Mouse (Mus musculus) forebrain, embryonic 16.5 days (tissue): ENCODE measurements at regions not wholly inside any gene's neighbourhood (a gene's known extent, or its start where the extent isn't known, plus 50 kb on each side); places are given as distances from the start of the nearest gene placed in this dataset.

ENCODE experiments used
- ATAC-seq: fragments of 200-750 bp; cut with Nextera tagmentation; 2 replicates; pipeline ENCODE4 v1.8.0; 2017; ENCODE audit warnings: mild to moderate bottlenecking, moderate library complexity
- H3K27ac ChIP-seq: fragments of 300-500 bp; sonication (generic); 2 replicates; pipeline ENCODE4 v1.5.1; 2014; ENCODE audit warnings: low read length, control low read depth
- H3K27me3 ChIP-seq: fragments of 300-500 bp; sonication (generic); replicated peaks from 2 replicates; pipeline ENCODE4 v1.6.1; 2014; ENCODE audit warnings: low read length; ENCODE audit not compliant: control insufficient read depth, insufficient read depth
- H3K36me3 ChIP-seq: fragments of 300-500 bp; sonication (generic); 2 replicates; pipeline ENCODE4 v1.6.1; 2014; ENCODE audit not compliant: control insufficient read depth, insufficient read depth
- H3K4me1 ChIP-seq: fragments of 300-500 bp; sonication (generic); replicated peaks from 2 replicates; pipeline ENCODE4 v1.6.1; 2014; ENCODE audit warnings: low read length; ENCODE audit not compliant: control insufficient read depth, insufficient read depth
- H3K4me2 ChIP-seq: fragments of 300-500 bp; sonication (generic); 2 replicates; pipeline ENCODE4 v1.6.1; 2014; ENCODE audit warnings: mild to moderate bottlenecking, low read length, control low read depth
- H3K4me3 ChIP-seq: fragments of 300-500 bp; sonication (generic); replicated peaks from 2 replicates; pipeline ENCODE4 v1.5.1; 2014; ENCODE audit warnings: mild to moderate bottlenecking, low read length, control low read depth
- H3K9ac ChIP-seq: fragments of 300-500 bp; sonication (generic); replicated peaks from 2 replicates; pipeline ENCODE4 v1.6.1; 2014; ENCODE audit warnings: low read depth, low read length, control low read depth
- H3K9me3 ChIP-seq: fragments of 300-500 bp; sonication (generic); 2 replicates; pipeline ENCODE4 v1.6.1; 2016; ENCODE audit warnings: low read length; ENCODE audit not compliant: control insufficient read depth
- WGBS: fragments of 180-500 bp; shearing (Covaris S2); extraction: QIAGEN DNeasy Blood & Tissue Kit; methylation state at CpG from one replicate; pipeline ENCODE4 v1.1.7; 2014; 5-methylcytosine and 5-hydroxymethylcytosine counted together

DNA sequence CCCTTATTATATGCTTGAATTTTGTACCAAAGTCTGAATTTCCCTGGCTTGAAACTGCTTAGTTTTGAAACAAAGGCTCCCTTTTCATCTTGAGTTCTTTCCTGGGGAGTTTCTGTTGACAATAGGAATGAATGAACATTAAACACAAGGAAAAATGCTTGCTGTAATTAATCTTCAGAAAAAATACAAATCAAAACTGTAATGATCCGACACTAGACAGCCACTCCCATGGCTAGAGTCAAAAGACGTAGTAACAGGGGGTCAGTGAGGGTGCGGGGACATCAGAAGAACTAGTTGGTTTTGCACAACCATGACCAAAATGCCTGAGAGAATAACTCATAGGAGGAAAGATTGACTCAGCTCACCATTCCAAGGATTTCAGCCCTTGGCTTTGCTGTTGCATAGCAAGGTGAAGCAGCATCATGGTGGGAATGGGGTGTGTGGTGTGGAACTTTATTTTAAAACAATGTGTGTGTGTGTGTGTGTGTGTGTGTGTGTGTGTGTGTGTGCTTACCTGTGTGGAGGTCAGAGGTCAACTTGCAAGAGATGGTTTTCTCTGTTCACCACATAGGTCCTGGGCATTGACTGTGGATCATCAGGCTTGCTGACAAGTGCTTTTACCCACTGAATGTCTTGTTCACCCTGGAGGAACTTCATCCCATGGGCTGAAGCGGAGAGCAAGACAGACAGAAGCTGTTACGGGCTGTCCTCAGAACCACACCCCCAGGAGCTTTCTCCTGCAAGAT lies 63.2 kb upstream of the Agps start:
- Histone ChIP-seq H3K27ac (no peak overlapping the region; the same call in 1 of the 2 replicates), H3K4me2 (no peak overlapping the region), H3K9ac (no peak overlapping the region), H3K27me3 (no peaks in the 10 kb centered on the region), H3K9me3 (no peaks in the 10 kb centered on the region), H3K4me1 (peaks cover 8% of the 10 kb centered on the region), H3K36me3 (no peaks in the 10 kb centered on the region), H3K4me3 (no peak overlapping the region)
- ATAC-seq: no peak; the same call in 1 of the 2 replicates
- WGBS: 47% methylated on average over 5 of the region's 5 CpGs

- WGBS: 35% methylated on average over 7 of the region's 7 CpGs
Measured at GRCm38 (mm10) chr2:75767871-75768558, 63.6 kb upstream of the Nfe2l2 start.

GRCm38 (mm10) chr2:75765403-75765802 lies 61.0 kb upstream of the Nfe2l2 start:
- Histone ChIP-seq H3K4me1 (peaks cover 8% of the 10 kb centered on the region), H3K27me3 (no peaks in the 10 kb centered on the region), H3K4me2 (no peak overlapping the region), H3K4me3 (no peak overlapping the region), H3K27ac (no peak overlapping the region), H3K36me3 (no peaks in the 10 kb centered on the region), H3K9ac (no peak overlapping the region), H3K9me3 (no peaks in the 10 kb centered on the region)
- 87% methylated on average over 4 of the region's 4 CpGs for WGBS
- no peak for ATAC-seq

More at GRCm38 (mm10) chr2:75767871-75768558, 63.6 kb upstream of the Nfe2l2 start:
- Histone ChIP-seq H3K27ac (peak overlapping the region; percentile 42; the same call in 1 of the 2 replicates), H3K27me3 (no peaks in the 10 kb centered on the region), H3K36me3 (no peaks in the 10 kb centered on the region), H3K4me3 (no peak overlapping the region), H3K4me1 (peaks cover 8% of the 10 kb centered on the region), H3K9ac (no peak overlapping the region), H3K4me2 (no peak overlapping the region), H3K9me3 (no peaks in the 10 kb centered on the region)
- peak; percentile 87 for ATAC-seq

DNA sequence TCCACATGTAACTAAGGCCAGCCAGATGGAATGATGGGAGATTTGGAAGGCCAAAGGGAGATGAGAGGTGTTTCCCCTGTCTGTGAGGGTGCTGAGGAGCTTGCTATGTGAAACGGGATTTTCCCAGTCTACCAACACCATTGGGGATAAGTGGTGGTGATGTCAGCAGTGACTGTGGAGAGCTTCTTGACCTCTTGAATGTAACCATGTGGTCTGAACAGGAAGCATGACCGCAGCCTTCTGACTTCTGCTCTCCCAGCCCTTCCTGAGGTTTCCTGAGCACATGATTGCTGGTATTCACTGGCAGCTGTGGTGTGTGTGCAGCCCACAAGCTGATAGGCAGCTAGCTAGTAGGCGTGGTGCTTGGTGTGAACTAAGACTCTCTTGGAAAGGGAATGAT lies 58.8 kb upstream of the Nfe2l2 start:
- H3K27ac ChIP-seq: no peak overlapping the region
- no peak overlapping the region for H3K9ac ChIP-seq
- H3K4me1 ChIP-seq: peaks cover 12% of the 10 kb centered on the region
- no peak overlapping the region for H3K4me3 ChIP-seq
- no peaks in the 10 kb centered on the region for H3K27me3 ChIP-seq
- WGBS: 85% methylated on average over 3 of the region's 3 CpGs
- no peaks in the 10 kb centered on the region for H3K9me3 ChIP-seq
- H3K4me2 ChIP-seq: no peak overlapping the region
- ATAC-seq: no peak
- no peaks in the 10 kb centered on the region for H3K36me3 ChIP-seq

DNA sequence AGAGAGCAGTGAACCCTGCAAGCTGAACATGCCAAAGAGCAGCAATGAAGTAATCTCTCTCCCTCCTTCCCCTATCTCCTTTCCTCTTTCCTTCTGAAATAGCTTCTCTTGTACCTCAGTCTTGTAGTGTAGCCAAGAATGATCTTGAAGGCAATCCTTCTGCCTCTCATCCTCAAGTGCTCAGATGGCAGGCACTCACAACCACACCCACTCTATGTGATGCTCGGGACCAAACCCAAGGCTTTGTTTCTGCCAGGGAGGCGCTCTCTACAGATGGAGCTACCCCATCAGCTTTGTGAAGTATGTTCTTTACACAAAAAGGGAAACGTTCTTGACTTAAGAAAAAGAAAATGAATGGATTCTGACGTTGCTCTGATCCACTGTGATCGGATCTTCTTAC lies 57.6 kb upstream of the Nfe2l2 start:
- Histone ChIP-seq H3K27me3 (no peaks in the 10 kb centered on the region), H3K4me3 (no peak overlapping the region), H3K4me1 (peaks cover 15% of the 10 kb centered on the region), H3K9ac (no peak overlapping the region), H3K9me3 (no peaks in the 10 kb centered on the region), H3K36me3 (no peaks in the 10 kb centered on the region), H3K4me2 (no peak overlapping the region), H3K27ac (no peak overlapping the region)
- WGBS: 73% methylated on average over 5 of the region's 5 CpGs
- no peak for ATAC-seq

GRCm38 (mm10) chr2:75761626-75762025 lies 57.2 kb upstream of the Nfe2l2 start:
- ATAC-seq: no peak
- Histone ChIP-seq H3K4me1 (peaks cover 15% of the 10 kb centered on the region), H3K9me3 (no peaks in the 10 kb centered on the region), H3K4me2 (no peak overlapping the region), H3K36me3 (no peaks in the 10 kb centered on the region), H3K9ac (no peak overlapping the region), H3K27me3 (no peaks in the 10 kb centered on the region), H3K27ac (no peak overlapping the region), H3K4me3 (no peak overlapping the region)
- WGBS: 74% methylated on average over 9 of the region's 9 CpGs

DNA sequence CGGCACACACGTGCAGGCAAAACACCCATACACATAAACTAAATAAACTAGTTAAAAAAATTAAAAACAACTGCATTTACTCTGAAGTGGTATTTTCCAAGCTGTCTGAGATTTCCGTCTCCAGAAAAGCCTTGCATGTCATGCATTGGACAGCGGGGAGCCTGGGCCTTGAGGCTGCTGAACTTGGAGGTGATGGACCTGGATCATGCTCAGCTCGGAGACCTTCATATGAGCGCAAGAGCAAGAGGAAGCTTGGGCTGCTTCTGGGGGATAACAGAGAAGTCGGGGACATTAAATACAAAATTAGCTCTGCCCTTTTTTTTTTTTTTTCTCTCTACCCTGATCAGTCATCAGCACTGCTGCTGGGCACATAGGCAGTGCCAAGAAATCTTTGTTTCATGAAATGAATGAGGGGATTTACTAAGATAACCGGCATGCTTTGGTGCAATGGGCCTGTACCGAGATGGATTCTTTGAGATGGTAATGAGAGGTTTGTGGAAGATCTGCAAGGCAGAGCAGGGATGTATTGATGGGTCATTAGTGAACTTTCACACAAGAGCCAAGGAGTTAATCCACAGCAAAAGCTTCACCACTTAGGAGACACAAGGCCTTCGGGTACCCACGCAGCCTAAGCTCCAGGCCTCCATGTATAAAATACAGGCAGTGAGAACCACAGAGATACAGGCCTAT lies 54.9 kb upstream of the Nfe2l2 start:
- H3K36me3 ChIP-seq: no peaks in the 10 kb centered on the region
- H3K9me3 ChIP-seq: no peaks in the 10 kb centered on the region
- 29% methylated on average over 11 of the region's 11 CpGs for WGBS
- no peak overlapping the region for H3K4me2 ChIP-seq
- H3K9ac ChIP-seq: no peak overlapping the region
- H3K27me3 ChIP-seq: no peaks in the 10 kb centered on the region
- no peak overlapping the region for H3K4me3 ChIP-seq
- H3K27ac ChIP-seq: no peak overlapping the region
- 0 out of 2 replicates have a peak, but pooled peaks have one; percentile 18 for ATAC-seq
- peaks cover 15% of the 10 kb centered on the region for H3K4me1 ChIP-seq

DNA sequence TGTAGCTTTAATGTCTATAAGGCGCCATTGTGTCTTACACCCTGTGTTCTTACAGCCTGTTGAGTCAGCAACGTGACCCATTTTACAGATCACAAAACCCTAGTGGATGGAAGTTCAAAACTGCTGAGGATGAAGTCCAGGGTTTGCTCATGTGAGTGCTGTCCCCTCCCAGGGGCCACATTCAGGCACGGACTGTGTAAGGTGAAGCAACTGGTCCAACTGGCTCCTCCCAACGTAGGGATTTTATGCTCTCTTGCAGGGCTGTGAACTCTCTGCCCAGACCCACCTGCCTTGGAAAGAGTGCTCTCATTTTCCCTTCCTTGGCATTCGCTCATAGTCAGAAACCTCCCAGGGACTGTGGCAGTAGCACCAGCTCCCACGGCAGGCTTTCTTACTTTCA lies 53.8 kb upstream of the Nfe2l2 start:
- Histone ChIP-seq H3K27me3 (no peaks in the 10 kb centered on the region), H3K4me2 (no peak overlapping the region), H3K36me3 (no peaks in the 10 kb centered on the region), H3K27ac (no peak overlapping the region), H3K9me3 (no peaks in the 10 kb centered on the region), H3K9ac (no peak overlapping the region), H3K4me1 (peaks cover 15% of the 10 kb centered on the region), H3K4me3 (no peak overlapping the region)
- WGBS: 86% methylated on average over 6 of the region's 6 CpGs
- no peak for ATAC-seq
